Mouse (Mus musculus) yolk sac, embryonic 10.5 days (tissue): ENCODE measurements around the gene Amz1.

ENCODE experiments used
- DNase-seq: peaks from one replicate; pipeline ENCODE4 v3.0.0-alpha.2; 2017; ENCODE audit warnings: low spot score

The Amz1 gene

DNA sequence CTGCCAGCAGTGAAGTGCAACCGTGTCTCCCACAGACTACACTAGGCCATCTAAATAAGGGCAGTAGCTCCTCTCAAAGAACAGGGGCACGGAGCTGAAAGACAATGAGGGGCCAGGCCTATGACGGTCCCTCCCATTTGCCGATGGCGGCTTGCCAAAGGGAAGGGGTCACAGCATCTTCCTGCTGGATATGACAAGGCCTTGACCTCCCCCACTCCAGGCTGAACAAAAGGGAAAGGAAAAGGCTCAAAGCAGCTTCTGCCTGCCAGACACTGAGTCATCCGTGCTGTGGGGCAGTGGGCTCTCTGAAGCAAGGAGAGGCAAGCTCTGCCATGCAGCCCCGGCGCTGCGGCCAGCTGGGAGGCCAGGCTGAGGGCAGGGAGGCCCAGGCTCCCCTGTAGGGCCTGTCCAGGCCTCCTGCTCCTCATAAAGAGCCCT lies 43.8 kb downstream of the Amz1 start:
- peak; percentile 65 for DNase-seq

- no peak for DNase-seq
Observed at GRCm38 (mm10) chr5:140768333-140768732, 44.4 kb downstream of the Amz1 start.

GRCm38 (mm10) chr5:140771612-140772011 lies 47.7 kb downstream of the Amz1 start:
- no peak for DNase-seq

DNA sequence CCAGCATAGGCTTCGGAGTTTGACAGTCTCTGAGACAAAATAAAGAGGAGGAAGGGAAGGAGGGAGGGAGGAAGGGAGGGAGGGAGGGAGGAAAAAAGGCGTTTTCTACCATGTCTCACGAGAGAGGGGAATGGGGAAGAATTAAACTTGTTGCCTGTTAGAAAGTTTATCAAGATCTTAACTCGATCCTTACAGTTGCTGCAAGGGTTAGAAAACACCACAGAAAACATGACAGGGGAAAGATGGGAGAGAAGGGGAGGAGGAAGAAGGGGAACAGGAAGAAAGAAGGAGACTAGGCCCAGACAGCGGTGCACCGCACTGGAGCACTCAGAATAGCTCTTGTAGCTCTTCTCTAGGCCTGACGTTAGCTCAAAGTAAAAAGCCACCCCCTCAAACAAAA lies 48.2 kb downstream of the Amz1 start:
- no peak for DNase-seq

- no peak for DNase-seq
Observed at GRCm38 (mm10) chr5:140775111-140775510, 51.2 kb downstream of the Amz1 start.

DNA sequence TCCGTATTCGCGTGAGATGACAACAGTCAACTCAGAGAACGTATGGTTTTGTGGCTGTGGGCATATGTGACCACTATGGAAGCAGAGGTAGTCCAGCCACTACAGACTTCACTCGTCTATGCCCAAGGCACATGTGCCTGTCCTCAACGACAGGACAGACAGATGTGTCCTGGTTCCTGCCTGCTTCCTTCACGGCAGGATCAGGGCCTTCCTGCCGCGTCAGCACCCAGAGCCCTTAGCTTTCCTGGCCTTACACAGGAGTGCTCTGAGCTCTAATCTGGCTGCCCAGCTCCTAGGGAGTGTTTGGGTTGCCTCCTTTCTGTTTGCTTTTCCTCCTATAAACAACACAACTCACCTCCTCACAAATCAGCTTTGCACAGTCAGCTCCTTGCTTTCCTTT lies 53.0 kb downstream of the Amz1 start:
- no peak for DNase-seq

DNA sequence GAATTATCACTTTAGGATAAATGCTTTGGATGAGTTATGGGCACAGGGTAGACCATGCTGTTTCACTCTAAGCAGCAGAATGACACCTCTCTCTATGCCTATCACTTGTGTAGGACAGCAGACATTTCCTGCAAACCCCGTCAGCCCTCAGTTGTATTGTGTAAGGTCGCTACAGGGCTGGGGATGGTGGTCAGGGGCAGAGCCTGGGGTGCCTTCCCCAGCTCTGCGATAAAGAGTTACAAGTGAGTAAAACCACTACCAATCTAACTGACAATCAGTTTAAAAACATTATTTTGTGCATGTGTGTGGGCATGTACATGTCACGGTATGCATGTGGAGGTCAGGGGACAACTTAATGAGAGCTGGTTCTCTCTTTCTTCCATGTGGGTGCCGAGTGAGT lies 57.2 kb downstream of the Amz1 start:
- no peak for DNase-seq

- DNase-seq = no peak
Observed at GRCm38 (mm10) chr5:140781886-140782572, 58.1 kb downstream of the Amz1 start.

- no peak for DNase-seq
Observed at GRCm38 (mm10) chr5:140783577-140783976, 59.6 kb downstream of the Amz1 start.

GRCm38 (mm10) chr5:140784288-140784687 lies 60.4 kb downstream of the Amz1 start:
- DNase-seq = no peak

GRCm38 (mm10) chr5:140785240-140785872 lies 61.4 kb downstream of the Amz1 start:
- DNase-seq = no peak

GRCm38 (mm10) chr5:140789561-140789960 lies 65.6 kb downstream of the Amz1 start:
- no peak for DNase-seq

GRCm38 (mm10) chr5:140790392-140790791 lies 66.5 kb downstream of the Amz1 start:
- DNase-seq = no peak

DNA sequence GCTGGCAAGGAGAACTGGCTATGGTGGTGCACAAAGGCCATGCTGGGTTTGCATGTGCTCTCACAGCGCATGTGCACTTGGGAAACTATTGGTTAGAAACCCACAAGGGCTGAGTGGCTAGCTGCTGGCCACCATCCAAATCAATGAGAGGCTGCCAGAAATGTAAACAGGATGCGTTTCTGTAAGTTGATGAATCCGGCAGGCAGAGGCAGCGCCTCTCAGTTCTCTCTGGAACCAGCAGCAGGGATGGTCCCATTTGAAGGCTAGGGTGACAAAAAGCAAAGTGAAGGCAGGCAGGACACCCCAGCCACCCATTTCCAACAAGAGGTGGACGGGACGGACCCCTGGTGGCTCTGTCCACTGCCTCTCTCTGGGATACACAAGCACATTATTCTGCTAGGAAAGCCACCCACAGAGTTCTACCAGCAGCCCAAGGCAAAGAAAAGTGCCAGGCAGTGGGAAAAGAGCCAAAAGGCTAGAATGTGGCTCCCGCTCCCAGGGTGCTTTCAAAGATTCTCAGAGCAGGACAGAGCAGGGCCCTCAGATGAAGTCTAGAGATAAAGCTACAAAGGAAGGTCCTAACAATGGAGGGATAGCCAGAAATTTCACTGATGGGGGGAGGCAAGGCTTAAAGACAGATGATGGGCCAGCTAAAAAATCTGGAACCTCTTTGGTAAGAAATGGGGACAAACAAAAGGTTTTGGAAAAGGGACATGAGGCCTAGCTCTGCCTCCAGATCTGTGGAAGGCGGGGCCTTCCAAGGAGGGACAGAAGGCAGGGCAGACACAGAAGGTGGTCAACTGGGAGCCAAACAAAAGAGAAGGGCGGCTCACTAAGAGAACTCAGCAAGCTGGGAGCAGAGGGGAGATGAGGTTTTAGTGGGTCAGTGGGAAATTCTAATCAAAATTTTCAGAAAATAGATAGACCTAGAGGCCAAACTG lies 67.3 kb downstream of the Amz1 start:
- DNase-seq = peak; percentile 60

DNA sequence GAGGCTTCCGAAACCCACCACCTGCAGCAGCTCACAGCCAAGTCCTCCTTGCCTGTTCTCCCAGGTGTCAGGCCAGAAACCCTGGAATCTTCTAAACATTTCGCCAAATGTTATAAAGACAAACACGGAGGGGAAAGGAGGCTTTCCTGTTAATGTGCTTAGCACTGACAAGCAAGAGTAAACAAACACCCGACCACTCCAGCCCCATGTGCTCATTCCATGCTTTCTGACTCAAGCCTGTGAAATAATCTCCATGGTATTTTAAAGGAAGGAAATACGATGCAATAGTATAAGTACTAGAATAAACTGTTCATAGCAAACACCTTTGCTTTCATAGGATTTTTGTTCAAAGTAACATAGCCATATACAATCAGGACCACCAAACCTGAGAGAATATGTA lies 68.3 kb downstream of the Amz1 start:
- no peak for DNase-seq

- DNase-seq = peak; percentile 20
Observed at GRCm38 (mm10) chr5:140794753-140795152, 70.8 kb downstream of the Amz1 start.

- DNase-seq = peak; percentile 51
Observed at GRCm38 (mm10) chr5:140795176-140795575, 71.2 kb downstream of the Amz1 start.

- DNase-seq = no peak
Observed at GRCm38 (mm10) chr5:140796051-140796450, 72.1 kb downstream of the Amz1 start.

DNA sequence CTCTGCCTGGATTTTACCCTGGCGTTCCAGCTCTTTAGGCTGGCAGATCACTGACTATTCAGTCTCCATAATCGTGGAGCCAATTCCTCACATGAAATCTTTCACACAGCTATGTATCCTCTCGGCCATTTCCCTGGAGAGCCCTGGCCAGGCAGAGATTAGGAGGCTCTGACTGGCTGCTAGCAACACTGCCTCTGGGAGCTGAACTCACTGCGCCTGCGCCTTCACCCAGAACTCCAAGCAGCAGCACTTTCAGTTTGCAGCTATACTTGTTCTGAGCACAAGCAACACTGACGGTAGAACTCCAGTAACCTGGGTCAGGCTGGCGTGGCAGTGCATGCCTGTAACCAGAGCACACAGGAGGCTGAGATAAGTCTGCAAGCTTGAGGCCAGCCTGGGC lies 74.2 kb downstream of the Amz1 start:
- peak; percentile 42 for DNase-seq

- no peak for DNase-seq
Observed at GRCm38 (mm10) chr5:140798775-140799174, 74.8 kb downstream of the Amz1 start.

DNA sequence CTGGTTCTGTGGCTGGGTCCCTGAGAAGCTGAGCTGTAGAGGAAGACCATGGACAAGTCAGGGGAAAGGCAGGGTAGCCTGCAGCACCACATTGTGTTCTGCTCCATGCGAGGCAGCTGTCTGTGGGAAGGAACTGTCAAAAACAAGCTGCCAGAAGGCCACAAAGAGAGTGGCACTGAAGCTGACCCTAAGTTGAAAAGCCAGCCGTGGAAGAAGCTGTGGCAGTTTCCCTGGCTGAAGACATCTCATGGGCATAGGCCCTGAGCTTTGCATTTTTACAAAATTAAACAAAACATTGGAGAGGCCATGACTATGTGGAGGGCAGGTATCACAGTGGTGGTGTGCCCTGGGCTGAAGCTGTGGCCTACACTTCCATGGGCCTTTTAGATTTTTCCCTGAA lies 75.3 kb downstream of the Amz1 start:
- DNase-seq = no peak

DNA sequence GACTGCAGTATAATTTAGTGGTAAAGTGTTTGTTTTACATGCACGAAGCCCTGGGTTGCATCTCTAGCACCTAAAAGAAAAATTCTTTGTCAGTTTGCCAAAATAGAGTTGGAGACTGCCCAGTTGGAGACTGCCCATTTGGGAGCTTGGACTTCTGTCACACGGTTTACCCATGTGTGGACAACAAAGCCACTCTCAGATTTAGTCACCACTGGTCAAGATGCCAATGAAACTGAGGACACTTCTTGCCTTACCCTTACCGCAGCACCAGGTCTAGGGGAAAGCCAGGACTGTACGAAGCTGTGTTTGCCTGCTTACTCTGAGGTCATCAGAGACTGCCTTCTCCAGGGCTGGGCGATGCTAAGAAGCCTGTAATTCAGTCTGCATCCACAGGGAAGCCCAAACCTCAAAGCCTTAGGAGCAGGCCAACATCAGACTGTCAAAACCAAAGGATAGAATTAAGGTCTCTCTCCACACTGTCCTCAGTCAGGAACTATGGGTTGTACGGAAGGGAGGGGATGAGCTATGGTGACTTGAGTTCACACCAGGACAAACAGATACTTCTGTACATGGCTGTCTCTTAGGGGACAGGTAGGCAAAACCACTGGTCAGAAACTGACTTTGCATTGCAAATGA lies 76.5 kb downstream of the Amz1 start:
- no peak for DNase-seq
